Mouse (Mus musculus) heart, adult 2 months (tissue): ENCODE measurements around the gene Tgfbr3.

Experiments used
- CTCF ChIP-seq: fragments of 200-600 bp; IDR thresholded peaks from 2 replicates; pipeline ENCODE4 v1.8.1; 2022; ENCODE audit warnings: antibody characterized with exemption, mild to moderate bottlenecking, moderate library complexity
- EP300 ChIP-seq: fragments of 200-500 bp; IDR thresholded peaks from 2 replicates; pipeline ENCODE4 v1.6.1; 2011; ENCODE audit warnings: low read depth, low read length, control low read depth; ENCODE audit not compliant: insufficient read depth
- POLR2A ChIP-seq: fragments of 200-500 bp; IDR thresholded peaks from 2 replicates; pipeline ENCODE4 v1.6.1; 2011; ENCODE audit warnings: mild to moderate bottlenecking, low read depth, low read length, control low read depth; ENCODE audit not compliant: insufficient read depth

DNA sequence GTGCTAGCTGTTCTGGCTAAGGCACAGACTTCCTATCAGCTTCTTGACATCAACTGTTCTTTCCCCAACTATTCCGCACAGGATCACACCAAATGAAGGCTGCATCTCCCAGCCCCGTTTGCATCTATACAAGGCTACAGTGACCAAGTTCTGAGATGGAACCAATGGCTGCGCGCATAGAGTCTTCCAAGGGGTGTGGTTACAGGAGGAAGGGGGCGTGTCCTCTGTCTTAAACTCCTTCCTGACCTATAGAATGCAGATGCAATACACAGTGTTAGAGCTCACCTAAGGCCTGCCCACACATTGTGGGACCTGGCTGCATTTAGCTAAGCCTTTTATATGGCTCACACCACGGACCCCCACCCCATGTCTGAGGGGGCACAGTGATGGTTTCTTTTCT, 69.5 kb downstream of the Tgfbr3 start:
- TF ChIP-seq POLR2A (no peak), CTCF (no peak), EP300 (no peak)
